Mouse (Mus musculus): Measurements from ENCODE around the gene Neil1. TPM values are rescaled to one million over a fixed set of nuclear protein-coding genes. Genes with fewer than 3 reads are reported as not detected.

Gene Neil1
- 2.5 and 2.9 TPM in 2 replicates for polyA plus RNA-seq (2015; fragmentation: Nextera tagmentation; extraction: Ambion mirVana)

- ATAC-seq (peak; percentile 95), DNase-seq (peak; percentile 89)
- Histone ChIP-seq H3K4me2 (ENCODE audit: low read depth, low read length) (peak within 1 kb of the TSS; percentile 85), H3K36me3 (replicated peaks; ENCODE audit: insufficient read depth, low read length) (peaks cover under 1% of the 10 kb centered on the region; the same call in 1 of the 2 replicates), H3K27me3 (ENCODE audit: insufficient read depth, low read length) (no peaks in the 10 kb centered on the region), H3K4me3 (ENCODE audit: low read depth, low read length) (peak within 1 kb of the TSS; percentile 51), H3K4me1 (ENCODE audit: insufficient read depth) (peaks cover 10% of the 10 kb centered on the region), H3K9ac (replicated peaks) (peak within 1 kb of the TSS; percentile 67), H3K9me3 (ENCODE audit: low read length) (no peaks in the 10 kb centered on the region), H3K27ac (ENCODE audit: low read depth) (peak within 1 kb of the TSS; percentile 85)
- TF ChIP-seq CTCF (IDR thresholded peaks at IDR 0.05; ENCODE audit: low read depth): peak; percentile 33
- TF ChIP-seq EP300 (IDR thresholded peaks at IDR 0.05; ENCODE audit: low read depth): peak; percentile 47; the same call in 1 of the 2 replicates
- WGBS (ENCODE audit: insufficient replicate concordance): 1% methylated on average over 27 of the region's 27 CpGs
These were observed at the start of gene Neil1 for GRCm38 (mm10) chr9:57148144-57148878. Gene Neil1, minus strand, starts transcription at chr9:57148305.

DNA sequence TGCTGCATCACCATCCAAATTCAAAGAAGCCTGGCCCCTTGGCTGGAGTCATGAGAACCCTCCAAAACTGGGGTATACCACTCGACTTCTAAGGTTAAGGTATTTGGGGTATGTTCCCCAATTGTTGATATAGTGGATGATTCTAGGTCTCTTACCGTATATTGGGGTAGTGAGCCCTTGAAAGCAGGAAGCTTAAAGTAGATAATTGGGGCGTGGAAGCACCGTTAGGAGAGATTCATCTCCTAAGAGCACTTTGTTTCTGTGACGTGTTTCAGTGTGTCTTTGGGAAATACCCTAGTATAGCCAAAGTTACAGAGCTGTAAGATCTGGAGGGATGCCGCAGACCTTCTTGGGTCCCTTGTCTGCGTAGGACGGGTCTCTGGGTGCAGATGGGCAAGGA, 49.3 kb upstream of the Neil1 start:
- Histone ChIP-seq H3K9ac (replicated peaks) (no peak overlapping the region), H3K36me3 (replicated peaks; ENCODE audit: insufficient read depth, low read length) (no peaks in the 10 kb centered on the region), H3K27me3 (ENCODE audit: insufficient read depth, low read length) (no peaks in the 10 kb centered on the region), H3K4me1 (ENCODE audit: insufficient read depth) (no peaks in the 10 kb centered on the region), H3K9me3 (ENCODE audit: low read length) (no peaks in the 10 kb centered on the region), H3K27ac (ENCODE audit: low read depth) (no peak overlapping the region), H3K4me2 (ENCODE audit: low read depth, low read length) (no peak overlapping the region), H3K4me3 (ENCODE audit: low read depth, low read length) (no peak overlapping the region)
- ATAC-seq (no peak), DNase-seq (no peak)
- WGBS (ENCODE audit: insufficient replicate concordance): 68% methylated on average over 8 of the region's 8 CpGs
- no peak for TF ChIP-seq CTCF (IDR thresholded peaks at IDR 0.05; ENCODE audit: low read depth)
- no peak for TF ChIP-seq EP300 (IDR thresholded peaks at IDR 0.05; ENCODE audit: low read depth)

- no peak for DNase-seq
- H3K4me2 ChIP-seq (ENCODE audit: low read depth, low read length): no peak overlapping the region
- H3K9ac ChIP-seq (replicated peaks): no peak overlapping the region
- no peaks in the 10 kb centered on the region for H3K36me3 ChIP-seq (replicated peaks; ENCODE audit: insufficient read depth, low read length)
- H3K4me1 ChIP-seq (ENCODE audit: insufficient read depth): no peaks in the 10 kb centered on the region
- no peaks in the 10 kb centered on the region for H3K27me3 ChIP-seq (ENCODE audit: insufficient read depth, low read length)
- no peak for ATAC-seq
- no peak overlapping the region for H3K27ac ChIP-seq (ENCODE audit: low read depth)
- no peaks in the 10 kb centered on the region for H3K9me3 ChIP-seq (ENCODE audit: low read length)
- 62% methylated on average over 3 of the region's 3 CpGs for WGBS (ENCODE audit: insufficient replicate concordance)
- no peak overlapping the region for H3K4me3 ChIP-seq (ENCODE audit: low read depth, low read length)
- TF ChIP-seq EP300 (IDR thresholded peaks at IDR 0.05; ENCODE audit: low read depth) (no peak), CTCF (IDR thresholded peaks at IDR 0.05; ENCODE audit: low read depth) (no peak)
These were observed 48.6 kb upstream of the Neil1 start for GRCm38 (mm10) chr9:57196708-57197107.

DNA sequence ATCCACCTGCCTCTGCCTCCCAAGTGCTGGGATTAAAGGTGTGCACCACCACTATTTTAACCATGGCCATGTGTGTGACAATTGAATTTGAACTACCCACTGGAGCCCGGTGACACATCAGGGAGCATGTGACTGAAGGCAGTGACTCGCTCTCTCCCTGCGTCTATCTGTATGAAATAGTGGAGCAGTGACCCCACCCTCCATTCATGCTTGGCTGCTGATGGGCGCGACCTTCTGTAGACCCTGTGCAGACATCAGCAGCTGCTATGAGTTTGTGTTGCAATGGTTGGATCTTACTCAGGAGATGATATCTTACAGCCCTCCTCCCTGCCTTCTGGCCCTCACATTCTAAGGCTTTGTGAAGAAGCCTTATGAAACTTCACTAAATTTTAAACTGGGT, 20.3 kb upstream of the Neil1 start:
- no peaks in the 10 kb centered on the region for H3K4me1 ChIP-seq (ENCODE audit: insufficient read depth)
- H3K4me3 ChIP-seq (ENCODE audit: low read depth, low read length): no peak overlapping the region
- H3K9me3 ChIP-seq (ENCODE audit: low read length): no peaks in the 10 kb centered on the region
- DNase-seq (no peak), ATAC-seq (no peak)
- no peak overlapping the region for H3K4me2 ChIP-seq (ENCODE audit: low read depth, low read length)
- no peak for TF ChIP-seq CTCF (IDR thresholded peaks at IDR 0.05; ENCODE audit: low read depth)
- H3K9ac ChIP-seq (replicated peaks): no peak overlapping the region
- WGBS (ENCODE audit: insufficient replicate concordance): 74% methylated on average over 5 of the region's 5 CpGs
- H3K27ac ChIP-seq (ENCODE audit: low read depth): no peak overlapping the region
- no peaks in the 10 kb centered on the region for H3K27me3 ChIP-seq (ENCODE audit: insufficient read depth, low read length)
- H3K36me3 ChIP-seq (replicated peaks; ENCODE audit: insufficient read depth, low read length): no peaks in the 10 kb centered on the region

- DNase-seq (no peak), ATAC-seq (no peak)
- no peak overlapping the region for H3K4me3 ChIP-seq (ENCODE audit: low read depth, low read length)
- no peaks in the 10 kb centered on the region for H3K9me3 ChIP-seq (ENCODE audit: low read length)
- no peaks in the 10 kb centered on the region for H3K36me3 ChIP-seq (replicated peaks; ENCODE audit: insufficient read depth, low read length)
- no peak overlapping the region for H3K9ac ChIP-seq (replicated peaks)
- TF ChIP-seq CTCF (IDR thresholded peaks at IDR 0.05; ENCODE audit: low read depth): no peak
- TF ChIP-seq EP300 (IDR thresholded peaks at IDR 0.05; ENCODE audit: low read depth): no peak
- no peak overlapping the region for H3K27ac ChIP-seq (ENCODE audit: low read depth)
- no peaks in the 10 kb centered on the region for H3K27me3 ChIP-seq (ENCODE audit: insufficient read depth, low read length)
- no peaks in the 10 kb centered on the region for H3K4me1 ChIP-seq (ENCODE audit: insufficient read depth)
- WGBS (ENCODE audit: insufficient replicate concordance): 78% methylated on average over 2 of the region's 2 CpGs
- no peak overlapping the region for H3K4me2 ChIP-seq (ENCODE audit: low read depth, low read length)
These were observed 18.1 kb upstream of the Neil1 start for GRCm38 (mm10) chr9:57166173-57166572.

DNA sequence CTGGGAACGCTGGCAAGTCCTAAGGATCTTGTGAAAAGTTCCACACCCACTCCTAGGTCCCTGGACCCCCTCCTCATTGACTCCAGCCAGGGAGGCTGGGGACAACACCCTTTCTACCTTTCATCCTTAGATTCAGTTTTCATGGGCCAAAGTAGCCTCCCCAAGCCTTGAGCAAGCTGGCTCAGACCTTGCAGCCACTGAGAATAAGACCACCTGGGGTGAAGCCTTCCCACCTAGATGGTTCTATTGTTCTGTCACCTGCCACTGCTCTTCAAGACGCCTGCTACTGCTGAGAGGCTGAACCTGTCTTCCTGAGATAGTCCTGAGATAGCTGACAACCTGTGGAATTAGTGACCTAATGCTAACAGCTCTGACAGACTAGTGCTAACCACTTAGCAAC, 15.0 kb upstream of the Neil1 start:
- DNase-seq (peak; percentile 7), ATAC-seq (no peak)
- Histone ChIP-seq H3K4me3 (ENCODE audit: low read depth, low read length) (no peak overlapping the region), H3K4me1 (ENCODE audit: insufficient read depth) (peaks cover 3% of the 10 kb centered on the region; the same call in 1 of the 2 replicates), H3K9me3 (ENCODE audit: low read length) (no peaks in the 10 kb centered on the region), H3K27ac (ENCODE audit: low read depth) (no peak overlapping the region), H3K27me3 (ENCODE audit: insufficient read depth, low read length) (no peaks in the 10 kb centered on the region), H3K4me2 (ENCODE audit: low read depth, low read length) (no peak overlapping the region), H3K9ac (replicated peaks) (no peak overlapping the region), H3K36me3 (replicated peaks; ENCODE audit: insufficient read depth, low read length) (no peaks in the 10 kb centered on the region)
- 68% methylated on average over 2 of the region's 2 CpGs for WGBS (ENCODE audit: insufficient replicate concordance)
- no peak for TF ChIP-seq CTCF (IDR thresholded peaks at IDR 0.05; ENCODE audit: low read depth)
- TF ChIP-seq EP300 (IDR thresholded peaks at IDR 0.05; ENCODE audit: low read depth): no peak
